Mouse (Mus musculus) embryonic facial prominence, embryonic 14.5 days (tissue): ENCODE measurements around the gene Trnp1. TPM values are rescaled to one million over a fixed set of nuclear protein-coding genes. Genes with fewer than 3 reads are reported as not detected.
A peak's percentile ranks its signal among the peaks of the same experiment; 100 is the strongest.

ENCODE experiments used
- ATAC-seq: fragments of 200-750 bp; cut with Nextera tagmentation; 2 replicates; pipeline ENCODE4 v1.8.0; 2017; ENCODE audit warnings: low read depth, moderate number of reproducible peaks, moderate TSS enrichment
- DNase-seq: peaks from one replicate; pipeline ENCODE4 v3.0.0-alpha.2; 2015; ENCODE audit warnings: low spot score
- H3K27ac ChIP-seq: fragments of 300-500 bp; sonication (generic); replicated peaks from 2 replicates; pipeline ENCODE4 v1.5.1; 2014; ENCODE audit warnings: low read depth, mild to moderate bottlenecking, low read length, moderate library complexity
- H3K27me3 ChIP-seq: fragments of 300-500 bp; sonication (generic); replicated peaks from 2 replicates; pipeline ENCODE4 v1.6.1; 2014; ENCODE audit warnings: low read length; ENCODE audit not compliant: control insufficient read depth, insufficient read depth
- H3K36me3 ChIP-seq: fragments of 300-500 bp; sonication (generic); 2 replicates; pipeline ENCODE4 v1.6.1; 2014; ENCODE audit warnings: low read length, mixed read lengths; ENCODE audit not compliant: control insufficient read depth, insufficient read depth
- H3K4me1 ChIP-seq: fragments of 300-500 bp; sonication (generic); 2 replicates; pipeline ENCODE4 v1.6.1; 2014; ENCODE audit warnings: antibody characterized with exemption, low read length; ENCODE audit not compliant: control insufficient read depth, insufficient read depth
- H3K4me2 ChIP-seq: fragments of 300-500 bp; sonication (generic); 2 replicates; pipeline ENCODE4 v1.6.1; 2014; ENCODE audit warnings: low read depth, mild to moderate bottlenecking, low read length, moderate library complexity, mixed read lengths
- H3K4me3 ChIP-seq: fragments of 300-500 bp; sonication (generic); 2 replicates; pipeline ENCODE4 v1.5.1; 2014; ENCODE audit warnings: low read depth, mild to moderate bottlenecking, low read length
- H3K9ac ChIP-seq: fragments of 300-500 bp; sonication (generic); 2 replicates; pipeline ENCODE4 v1.6.1; 2014; ENCODE audit warnings: low read depth, mild to moderate bottlenecking, low read length, moderate library complexity, mixed read lengths
- H3K9me3 ChIP-seq: fragments of 300-500 bp; sonication (generic); 2 replicates; pipeline ENCODE4 v1.6.1; 2016; ENCODE audit warnings: low read length; ENCODE audit not compliant: control insufficient read depth
- WGBS: fragments of 180-500 bp; shearing (Covaris S2); extraction: QIAGEN DNeasy Blood & Tissue Kit; methylation state at CpG from one replicate; pipeline ENCODE4 v1.1.7; 2014; 5-methylcytosine and 5-hydroxymethylcytosine counted together
- polyA plus RNA-seq: library from polyadenylated mRNA; unstranded; fragments of >200 nt; fragmentation: Nextera tagmentation; extraction: Ambion mirVana; gene quantifications from 2 replicates; pipeline ENCODE4 v1.2.1, GENCODE M21; 2014

Trnp1 gene
- polyA plus RNA-seq, 1 experiment from 2014 or later, result 9.0 TPM

- H3K27me3 ChIP-seq, result peaks cover 16% of the 10 kb centered on the region
- DNase-seq (no peak), ATAC-seq (no peak)
- H3K4me2 ChIP-seq, result peak overlapping the region; percentile 63
- H3K9me3 ChIP-seq, result no peaks in the 10 kb centered on the region
- H3K4me3 ChIP-seq, result no peak overlapping the region; the same call in 1 of the 2 replicates
- peaks cover 15% of the 10 kb centered on the region for H3K4me1 ChIP-seq
- no peak overlapping the region for H3K9ac ChIP-seq
- WGBS, result 29% methylated on average over 6 of the region's 6 CpGs
- no peak overlapping the region for H3K27ac ChIP-seq
- no peaks in the 10 kb centered on the region for H3K36me3 ChIP-seq
Measured at GRCm38 (mm10) chr4:133480754-133481153, 17.6 kb downstream of the Trnp1 start.

DNA sequence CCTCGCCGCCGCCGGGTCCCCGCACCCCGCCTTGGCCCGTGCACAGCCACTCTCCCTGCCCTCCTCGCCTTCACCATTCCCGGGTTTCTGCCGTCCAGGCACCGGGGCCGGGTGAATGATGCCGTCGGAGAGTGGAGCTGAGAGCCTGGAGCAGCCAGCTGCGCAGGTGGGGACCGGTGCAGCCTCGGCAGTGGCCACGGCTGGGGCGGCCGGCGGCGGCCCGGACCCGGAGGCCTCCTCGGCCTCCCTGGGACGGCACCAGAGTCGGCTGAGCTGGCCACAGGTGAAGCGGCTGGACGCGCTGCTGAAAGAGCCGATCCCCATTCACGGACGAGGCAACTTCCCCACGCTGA, 18.2 kb downstream of the Trnp1 start:
- peak overlapping the region; percentile 47 for H3K4me3 ChIP-seq
- H3K4me1 ChIP-seq, result peaks cover 15% of the 10 kb centered on the region
- ATAC-seq, result peak; percentile 20
- peak overlapping the region; percentile 40 for H3K9ac ChIP-seq
- 0% methylated on average over 19 of the region's 34 CpGs for WGBS
- H3K27ac ChIP-seq, result no peak overlapping the region
- no peak for DNase-seq
- H3K9me3 ChIP-seq, result no peaks in the 10 kb centered on the region
- H3K36me3 ChIP-seq, result no peaks in the 10 kb centered on the region
- peaks cover 16% of the 10 kb centered on the region for H3K27me3 ChIP-seq
- peak overlapping the region; percentile 63 for H3K4me2 ChIP-seq

DNA sequence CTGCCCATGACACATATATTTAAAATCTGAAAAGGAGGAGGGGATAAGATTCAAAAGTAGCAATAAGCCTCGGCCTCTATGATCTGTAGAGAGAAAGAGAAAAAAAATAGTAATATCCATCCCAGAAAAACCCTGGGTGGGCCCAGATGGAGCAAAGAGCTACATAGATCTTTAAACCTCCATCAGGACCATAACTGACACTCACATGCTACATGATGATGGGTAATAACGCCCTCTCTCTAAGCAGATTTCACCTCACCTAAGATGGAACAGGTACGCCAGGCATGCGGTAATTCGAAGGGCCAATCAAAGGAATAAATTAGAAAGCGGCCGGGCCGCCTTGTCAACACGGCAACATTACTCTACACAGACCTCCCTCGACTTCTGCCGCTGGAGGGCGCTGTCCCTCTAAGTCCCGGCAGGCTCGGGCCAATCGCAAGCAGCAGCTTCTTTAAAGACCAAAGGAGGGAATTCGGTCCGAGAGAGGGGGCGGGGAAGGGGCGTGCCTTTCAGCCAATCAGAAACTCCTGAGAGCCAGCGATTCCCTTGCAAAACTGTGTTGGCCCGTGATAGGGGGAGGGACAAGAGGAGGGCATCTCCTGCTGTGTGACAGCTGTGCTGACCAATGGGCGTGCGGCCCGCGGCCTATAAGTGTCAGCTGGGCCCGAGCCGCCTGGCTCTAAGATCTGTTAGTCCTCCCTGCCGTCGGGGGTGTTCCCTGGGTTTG, 18.7 kb downstream of the Trnp1 start, which contains the start of gene Tent5b:
TSS of gene Tent5b (plus strand) at position 675 of the 727 bp plus-strand sequence.
- Histone ChIP-seq H3K9ac (peak within 1 kb of the TSS; percentile 40), H3K4me1 (peaks cover 15% of the 10 kb centered on the region), H3K4me3 (peak within 1 kb of the TSS; percentile 47), H3K9me3 (no peaks in the 10 kb centered on the region), H3K27me3 (peaks cover 16% of the 10 kb centered on the region), H3K27ac (no peak within 1 kb of the TSS), H3K4me2 (peak within 1 kb of the TSS; percentile 63), H3K36me3 (no peaks in the 10 kb centered on the region)
- DNase-seq, result peak; percentile 99
- ATAC-seq, result peak; percentile 99
- 4% methylated on average over 21 of the region's 29 CpGs for whole genome bisulfite sequencing

GRCm38 (mm10) chr4:133473833-133474232, 24.5 kb downstream of the Trnp1 start:
- Histone ChIP-seq H3K36me3 (no peaks in the 10 kb centered on the region), H3K4me3 (no peak overlapping the region), H3K4me1 (peaks cover 2% of the 10 kb centered on the region; the same call in 1 of the 2 replicates), H3K9ac (no peak overlapping the region), H3K27me3 (0 out of 2 replicates have a peak, but pooled peaks cover under 1% of the 10 kb centered on the region), H3K27ac (no peak overlapping the region), H3K9me3 (peaks cover 8% of the 10 kb centered on the region; the same call in 1 of the 2 replicates), H3K4me2 (no peak overlapping the region)
- DNase-seq, result no peak
- 63% methylated on average over 2 of the region's 2 CpGs for WGBS
- ATAC-seq, result no peak

DNA sequence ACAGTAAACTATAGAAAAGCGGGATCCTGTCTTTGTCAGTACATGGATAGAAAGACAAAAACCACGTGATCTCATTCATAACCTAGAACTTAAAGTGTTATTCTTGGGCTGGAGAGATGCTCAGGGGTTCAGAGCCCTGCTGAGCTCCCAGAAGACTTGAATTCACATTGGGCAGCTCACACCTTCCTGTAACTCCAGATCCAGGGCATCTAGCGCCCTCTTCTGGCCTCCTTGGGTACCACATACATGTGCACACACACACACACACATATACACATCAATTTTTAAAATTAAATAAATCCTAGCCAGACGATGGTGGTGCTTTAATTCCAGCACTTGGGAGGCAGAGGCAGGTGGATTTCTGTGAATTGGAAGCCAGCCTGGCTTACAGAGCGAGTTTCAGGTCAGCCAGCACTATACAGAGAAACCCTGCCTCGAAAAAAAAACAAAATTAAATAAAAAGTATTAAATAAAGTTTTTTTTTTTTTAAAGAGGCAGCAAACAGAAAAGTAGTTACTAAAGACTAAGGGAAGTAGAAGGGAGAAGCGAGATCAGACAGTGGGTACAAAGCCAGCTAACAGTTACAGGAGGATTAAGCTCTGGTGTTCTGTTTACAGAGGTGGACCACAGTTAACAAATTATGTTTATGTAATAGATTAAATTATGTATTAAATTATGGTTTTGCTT, 27.1 kb downstream of the Trnp1 start:
- ATAC-seq (no peak), DNase-seq (no peak)
- Histone ChIP-seq H3K27me3 (0 out of 2 replicates have a peak, but pooled peaks cover 3% of the 10 kb centered on the region), H3K4me2 (no peak overlapping the region), H3K36me3 (no peaks in the 10 kb centered on the region), H3K9ac (no peak overlapping the region), H3K4me1 (peaks cover 9% of the 10 kb centered on the region), H3K4me3 (no peak overlapping the region), H3K27ac (no peak overlapping the region), H3K9me3 (peaks cover 8% of the 10 kb centered on the region; the same call in 1 of the 2 replicates)
- WGBS, result 82% methylated on average over 7 of the region's 7 CpGs

GRCm38 (mm10) chr4:133469122-133469521, 29.2 kb downstream of the Trnp1 start:
- peak; percentile 30 for DNase-seq
- H3K4me1 ChIP-seq, result peaks cover 9% of the 10 kb centered on the region
- 0 out of 2 replicates have a peak, but pooled peaks cover 3% of the 10 kb centered on the region for H3K27me3 ChIP-seq
- peaks cover 8% of the 10 kb centered on the region; the same call in 1 of the 2 replicates for H3K9me3 ChIP-seq
- no peak for ATAC-seq
- no peaks in the 10 kb centered on the region for H3K36me3 ChIP-seq
- WGBS, result 23% methylated on average over 12 of the region's 12 CpGs
- H3K27ac ChIP-seq, result no peak overlapping the region
- H3K4me3 ChIP-seq, result 0 out of 2 replicates have a peak overlapping the region, but pooled peaks have one; percentile 51
- H3K4me2 ChIP-seq, result peak overlapping the region; percentile 91
- no peak overlapping the region for H3K9ac ChIP-seq

DNA sequence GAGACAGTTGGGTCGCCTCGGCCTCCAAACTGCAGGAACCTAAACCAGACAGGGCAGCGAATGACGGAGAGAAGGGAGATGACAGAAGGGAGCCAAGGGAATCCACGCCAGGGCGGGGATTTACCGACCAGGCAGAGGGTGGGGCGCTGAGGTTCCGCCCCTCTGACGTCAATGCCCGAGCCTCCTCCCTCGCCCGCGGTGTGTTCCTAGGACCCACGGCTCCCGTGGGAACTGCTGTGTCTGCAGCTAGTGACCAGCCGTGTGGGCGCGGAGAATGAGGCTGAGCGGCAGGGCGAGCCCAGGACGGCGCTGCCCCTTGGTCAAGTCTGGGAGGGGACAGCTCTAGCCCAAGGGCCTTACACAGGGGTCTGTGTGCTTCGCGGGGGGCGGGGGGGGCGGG, 30.3 kb downstream of the Trnp1 start:
- ATAC-seq, result peak; percentile 87
- Histone ChIP-seq H3K4me3 (peak overlapping the region; percentile 51), H3K36me3 (no peaks in the 10 kb centered on the region), H3K27me3 (0 out of 2 replicates have a peak, but pooled peaks cover 3% of the 10 kb centered on the region), H3K4me2 (peak overlapping the region; percentile 91), H3K4me1 (peaks cover 9% of the 10 kb centered on the region), H3K9ac (peak overlapping the region; percentile 56), H3K27ac (no peak overlapping the region), H3K9me3 (peaks cover 8% of the 10 kb centered on the region; the same call in 1 of the 2 replicates)
- under 1% methylated on average over 22 of the region's 27 CpGs for WGBS
- DNase-seq, result peak; percentile 88

DNA sequence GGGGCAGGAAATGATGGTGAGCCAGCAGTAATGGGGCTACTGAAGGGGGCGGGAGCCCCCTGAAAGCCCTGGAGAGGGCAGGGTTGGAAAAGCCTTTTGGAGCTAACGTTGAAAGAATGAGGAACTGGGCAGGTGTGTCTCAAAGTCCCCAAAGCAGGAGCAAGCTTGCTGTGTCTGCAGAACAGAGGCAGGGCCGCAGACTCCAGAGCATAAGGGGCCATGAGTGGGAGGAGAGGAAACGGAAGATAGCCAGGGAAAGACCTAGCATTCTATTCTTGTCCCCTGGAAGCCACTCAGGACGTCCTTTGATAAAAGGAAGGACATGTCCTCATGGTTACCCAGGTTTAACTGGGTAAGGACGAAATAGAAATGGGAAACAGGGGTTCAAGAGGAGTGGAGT, 35.2 kb downstream of the Trnp1 start:
- Histone ChIP-seq H3K4me3 (no peak overlapping the region), H3K36me3 (no peaks in the 10 kb centered on the region), H3K4me2 (no peak overlapping the region), H3K4me1 (peaks cover under 1% of the 10 kb centered on the region; the same call in 1 of the 2 replicates), H3K27ac (no peak overlapping the region), H3K9me3 (no peaks in the 10 kb centered on the region), H3K9ac (no peak overlapping the region), H3K27me3 (no peaks in the 10 kb centered on the region)
- DNase-seq, result no peak
- WGBS, result 54% methylated on average over 6 of the region's 6 CpGs
- ATAC-seq, result no peak
